Mouse (Mus musculus) liver, embryonic 11.5 days (tissue): ENCODE results near the gene Arhgef6. TPM values are rescaled to one million over a fixed set of nuclear protein-coding genes. Genes with fewer than 3 reads are reported as not detected.

Experiments
- ATAC-seq: fragments of 200-750 bp; cut with Nextera tagmentation; replicated peaks from 2 replicates; pipeline ENCODE4 v1.8.0; 2017; ENCODE audit warnings: moderate number of reproducible peaks, mild to moderate bottlenecking, moderate TSS enrichment, moderate library complexity; ENCODE audit not compliant: low FRiP score
- DNase-seq: peaks from one replicate; pipeline ENCODE4 v3.0.0-alpha.2; 2017; ENCODE audit warnings: low spot score
- H3K27ac ChIP-seq: fragments of 300-500 bp; sonication (generic); 2 replicates; pipeline ENCODE4 v1.5.1; 2014; ENCODE audit warnings: mild to moderate bottlenecking, low read depth, low read length, control low read depth
- H3K27me3 ChIP-seq: fragments of 300-500 bp; sonication (generic); replicated peaks from 2 replicates; pipeline ENCODE4 v1.6.1; 2014; ENCODE audit warnings: low read length, mixed read lengths; ENCODE audit not compliant: control insufficient read depth, insufficient read depth
- H3K36me3 ChIP-seq: fragments of 300-500 bp; sonication (generic); 2 replicates; pipeline ENCODE4 v1.6.1; 2014; ENCODE audit warnings: mild to moderate bottlenecking, low read length, moderate library complexity, mixed read lengths; ENCODE audit not compliant: control insufficient read depth, insufficient read depth
- H3K4me1 ChIP-seq: fragments of 300-500 bp; sonication (generic); replicated peaks from 2 replicates; pipeline ENCODE4 v1.6.1; 2014; ENCODE audit warnings: low read length, mixed read lengths; ENCODE audit not compliant: control insufficient read depth, insufficient read depth
- H3K4me2 ChIP-seq: fragments of 300-500 bp; sonication (generic); 2 replicates; pipeline ENCODE4 v1.6.1; 2014; ENCODE audit warnings: mild to moderate bottlenecking, control low read depth, moderate library complexity
- H3K4me3 ChIP-seq: fragments of 300-500 bp; sonication (generic); 2 replicates; pipeline ENCODE4 v1.5.1; 2014; ENCODE audit warnings: low read depth, low read length, control low read depth
- H3K9ac ChIP-seq: fragments of 300-500 bp; sonication (generic); 2 replicates; pipeline ENCODE4 v1.6.1; 2014; ENCODE audit warnings: low read depth, low read length, control low read depth
- H3K9me3 ChIP-seq: fragments of 300-500 bp; sonication (generic); 2 replicates; pipeline ENCODE4 v1.6.1; 2016; ENCODE audit warnings: low read length, inconsistent platforms, mixed read lengths; ENCODE audit not compliant: control insufficient read depth
- WGBS: fragments of 180-500 bp; shearing (Covaris S2); extraction: QIAGEN DNeasy Blood & Tissue Kit; methylation state at CpG from one replicate; pipeline ENCODE4 v1.1.7; 2014; 5-methylcytosine and 5-hydroxymethylcytosine counted together
- polyA plus RNA-seq: library from polyadenylated mRNA; unstranded; fragments of >200 nt; fragmentation: Nextera tagmentation; extraction: Ambion mirVana; gene quantifications from 2 replicates; pipeline ENCODE4 v1.2.1, GENCODE M21; 2014

Arhgef6 gene
- polyA plus RNA-seq, 1 experiment from 2014 or later = 6.9 TPM

DNA sequence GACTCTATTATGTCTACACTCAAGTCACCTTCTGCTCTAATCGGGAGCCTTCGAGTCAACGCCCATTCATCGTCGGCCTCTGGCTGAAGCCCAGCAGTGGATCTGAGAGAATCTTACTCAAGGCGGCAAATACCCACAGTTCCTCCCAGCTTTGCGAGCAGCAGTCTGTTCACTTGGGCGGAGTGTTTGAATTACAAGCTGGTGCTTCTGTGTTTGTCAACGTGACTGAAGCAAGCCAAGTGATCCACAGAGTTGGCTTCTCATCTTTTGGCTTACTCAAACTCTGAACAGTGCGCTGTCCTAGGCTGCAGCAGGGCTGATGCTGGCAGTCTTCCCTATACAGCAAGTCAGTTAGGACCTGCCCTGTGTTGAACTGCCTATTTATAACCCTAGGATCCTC, 115.2 kb downstream of the Arhgef6 start:
- no peak for DNase-seq
- H3K27me3 ChIP-seq = no peaks in the 10 kb centered on the region

DNA sequence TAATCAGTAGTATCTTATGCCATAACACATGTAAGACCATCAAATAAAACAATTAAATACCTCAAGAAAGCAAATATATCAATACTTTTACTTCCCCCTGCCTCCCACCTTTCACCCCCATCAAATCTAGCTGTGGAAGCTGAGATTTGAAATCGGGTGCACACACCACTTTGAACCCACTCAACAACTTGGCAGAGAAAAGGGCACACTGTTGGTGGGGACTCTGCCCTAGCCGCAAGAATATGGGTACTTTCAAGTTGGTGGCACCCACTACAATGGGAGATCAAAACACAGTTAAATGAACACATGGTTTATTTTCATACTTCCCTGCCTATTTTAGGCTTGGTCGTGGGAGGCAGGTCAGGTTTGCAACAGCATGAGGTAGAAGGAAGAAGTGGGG, 116.6 kb downstream of the Arhgef6 start:
- Histone ChIP-seq H3K4me2 (no peak overlapping the region), H3K27me3 (no peaks in the 10 kb centered on the region), H3K9ac (no peak overlapping the region), H3K27ac (no peak overlapping the region), H3K36me3 (no peaks in the 10 kb centered on the region), H3K9me3 (no peaks in the 10 kb centered on the region), H3K4me1 (no peaks in the 10 kb centered on the region), H3K4me3 (no peak overlapping the region)
- ATAC-seq (no peak), DNase-seq (no peak)
- WGBS = 80% methylated on average over 3 of the region's 3 CpGs

More for the DNA sequence above, 115.2 kb downstream of the Arhgef6 start:
- no peak for ATAC-seq
- Histone ChIP-seq H3K27ac (no peak overlapping the region), H3K36me3 (no peaks in the 10 kb centered on the region), H3K9me3 (no peaks in the 10 kb centered on the region), H3K4me2 (no peak overlapping the region), H3K4me1 (no peaks in the 10 kb centered on the region), H3K9ac (no peak overlapping the region), H3K4me3 (no peak overlapping the region)
- WGBS = 90% methylated on average over 10 of the region's 10 CpGs

DNA sequence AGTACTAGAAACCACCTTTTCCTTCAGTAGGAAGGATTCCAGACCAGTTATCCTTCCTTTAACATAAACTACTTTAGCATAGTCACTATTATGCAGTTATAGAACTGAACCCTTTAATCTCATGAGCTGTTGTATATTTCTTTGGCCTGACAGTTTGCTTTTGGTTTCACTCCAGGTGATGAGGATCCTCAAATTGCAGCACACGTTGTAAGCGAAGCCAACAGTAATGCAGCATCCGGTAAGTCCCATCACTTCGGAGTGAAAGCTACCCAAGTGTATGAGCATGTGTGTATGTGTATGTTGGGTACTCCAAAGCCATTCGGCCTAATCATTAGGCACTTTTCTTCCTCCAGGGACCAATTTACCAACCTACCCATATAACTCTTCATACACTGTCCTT, 119.0 kb downstream of the Arhgef6 start:
- Histone ChIP-seq H3K4me1 (no peaks in the 10 kb centered on the region), H3K4me2 (no peak overlapping the region), H3K4me3 (no peak overlapping the region), H3K27ac (no peak overlapping the region), H3K9ac (no peak overlapping the region), H3K36me3 (no peaks in the 10 kb centered on the region), H3K27me3 (no peaks in the 10 kb centered on the region), H3K9me3 (no peaks in the 10 kb centered on the region)
- ATAC-seq (no peak), DNase-seq (no peak)
- 88% methylated on average over 5 of the region's 5 CpGs for WGBS

DNA sequence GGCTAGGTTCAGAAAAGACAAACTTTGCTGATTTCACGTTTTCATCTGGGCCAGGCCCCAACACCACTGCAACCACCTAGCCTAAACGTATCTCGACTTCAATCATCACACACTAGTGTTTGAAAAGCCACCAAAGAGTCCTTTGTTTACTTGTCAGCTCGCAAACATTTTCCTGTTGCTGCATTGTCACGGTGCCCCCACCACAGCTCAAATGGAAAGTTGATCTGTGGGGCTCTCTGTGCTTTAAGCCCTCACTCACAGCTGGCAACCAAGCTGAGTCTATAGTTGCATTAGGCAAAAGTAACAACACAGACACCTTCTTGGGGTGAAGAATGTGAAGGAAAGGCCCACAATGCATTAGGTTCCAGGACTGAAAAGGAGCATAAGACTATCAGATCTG, 122.3 kb downstream of the Arhgef6 start:
- ATAC-seq = no peak
- Histone ChIP-seq H3K4me3 (no peak overlapping the region), H3K27me3 (no peaks in the 10 kb centered on the region), H3K27ac (no peak overlapping the region), H3K36me3 (no peaks in the 10 kb centered on the region), H3K9ac (no peak overlapping the region), H3K9me3 (no peaks in the 10 kb centered on the region), H3K4me2 (no peak overlapping the region), H3K4me1 (no peaks in the 10 kb centered on the region)
- 49% methylated on average over 5 of the region's 5 CpGs for WGBS
- no peak for DNase-seq

DNA sequence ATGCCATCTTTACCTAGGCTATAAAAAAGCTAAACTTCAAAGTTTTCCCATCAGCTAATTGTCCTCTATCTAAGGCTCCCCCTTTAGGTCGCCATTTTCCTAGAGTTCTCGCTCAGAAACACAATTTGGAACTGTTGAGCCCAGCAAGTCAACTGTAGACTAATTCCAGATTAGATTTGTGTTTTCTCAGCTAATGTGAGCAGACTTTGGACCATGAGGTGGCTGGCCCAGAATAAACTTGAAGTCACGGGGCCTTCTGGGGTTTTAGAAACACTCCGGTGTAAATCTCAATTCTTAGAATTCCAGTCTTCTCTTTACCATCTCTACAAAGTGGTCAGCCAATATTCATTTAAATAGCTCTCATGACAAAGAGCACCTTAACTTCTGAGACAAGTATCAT, 123.0 kb downstream of the Arhgef6 start:
- DNase-seq = no peak
- no peaks in the 10 kb centered on the region for H3K27me3 ChIP-seq
- H3K9me3 ChIP-seq = no peaks in the 10 kb centered on the region
- no peak overlapping the region for H3K9ac ChIP-seq
- WGBS = 83% methylated on average over 4 of the region's 4 CpGs
- no peak for ATAC-seq
- H3K4me2 ChIP-seq = no peak overlapping the region
- no peaks in the 10 kb centered on the region for H3K4me1 ChIP-seq
- no peak overlapping the region for H3K4me3 ChIP-seq
- H3K27ac ChIP-seq = no peak overlapping the region
- no peaks in the 10 kb centered on the region for H3K36me3 ChIP-seq

DNA sequence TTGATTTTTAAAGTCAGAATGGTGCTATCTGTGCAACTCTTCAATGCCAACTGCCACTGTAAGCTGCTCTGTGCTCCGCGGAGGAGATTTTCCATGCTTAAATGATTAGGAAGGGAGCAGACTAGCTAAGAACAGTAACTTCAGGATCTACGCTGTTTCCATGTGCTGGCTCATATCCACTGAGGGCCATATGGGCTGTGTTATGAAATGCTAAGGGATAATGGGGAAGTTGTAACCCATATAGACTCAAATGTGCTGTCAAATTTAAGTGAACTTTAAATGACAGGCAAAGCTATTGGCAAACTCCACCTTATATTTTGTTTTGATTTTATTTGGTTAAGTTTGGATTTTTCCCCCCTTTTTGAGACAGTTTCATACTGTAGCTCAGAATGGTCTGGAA, 125.7 kb downstream of the Arhgef6 start:
- no peak overlapping the region for H3K27ac ChIP-seq
- 82% methylated on average over 3 of the region's 3 CpGs for WGBS
- H3K4me3 ChIP-seq = no peak overlapping the region
- DNase-seq = no peak
- H3K9ac ChIP-seq = no peak overlapping the region
- H3K4me2 ChIP-seq = no peak overlapping the region
- H3K9me3 ChIP-seq = no peaks in the 10 kb centered on the region
- no peak for ATAC-seq
- H3K36me3 ChIP-seq = no peaks in the 10 kb centered on the region
- H3K27me3 ChIP-seq = no peaks in the 10 kb centered on the region
- no peaks in the 10 kb centered on the region for H3K4me1 ChIP-seq

DNA sequence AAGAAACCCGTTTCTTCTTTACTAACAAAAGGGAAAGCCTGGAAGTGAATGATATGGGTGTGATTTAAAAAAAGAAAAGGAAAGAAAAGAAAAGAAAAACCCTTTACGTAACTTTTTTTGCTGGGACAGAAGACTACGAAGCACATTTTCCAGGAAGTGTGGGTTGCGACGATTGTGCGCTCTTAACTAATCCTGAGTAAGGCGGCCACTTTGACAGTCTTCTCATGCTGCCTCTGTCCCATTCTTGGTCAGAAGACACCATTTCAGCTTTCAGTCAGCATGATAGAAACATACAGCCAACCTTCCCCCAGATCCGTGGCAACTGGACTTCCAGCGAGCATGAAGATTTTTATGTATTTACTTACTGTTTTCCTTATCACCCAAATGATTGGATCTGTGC, 126.7 kb downstream of the Arhgef6 start, which contains the start of gene Cd40lg:
Gene Cd40lg, plus strand, starts transcription at position 268 of the 400 bp plus-strand sequence.
- Histone ChIP-seq H3K9ac (no peak within 1 kb of the TSS), H3K36me3 (no peaks in the 10 kb centered on the region), H3K9me3 (no peaks in the 10 kb centered on the region), H3K27me3 (no peaks in the 10 kb centered on the region), H3K4me1 (no peaks in the 10 kb centered on the region), H3K27ac (no peak within 1 kb of the TSS), H3K4me3 (no peak within 1 kb of the TSS), H3K4me2 (no peak within 1 kb of the TSS)
- ATAC-seq (no peak), DNase-seq (no peak)
- WGBS = 85% methylated on average over 9 of the region's 9 CpGs

DNA sequence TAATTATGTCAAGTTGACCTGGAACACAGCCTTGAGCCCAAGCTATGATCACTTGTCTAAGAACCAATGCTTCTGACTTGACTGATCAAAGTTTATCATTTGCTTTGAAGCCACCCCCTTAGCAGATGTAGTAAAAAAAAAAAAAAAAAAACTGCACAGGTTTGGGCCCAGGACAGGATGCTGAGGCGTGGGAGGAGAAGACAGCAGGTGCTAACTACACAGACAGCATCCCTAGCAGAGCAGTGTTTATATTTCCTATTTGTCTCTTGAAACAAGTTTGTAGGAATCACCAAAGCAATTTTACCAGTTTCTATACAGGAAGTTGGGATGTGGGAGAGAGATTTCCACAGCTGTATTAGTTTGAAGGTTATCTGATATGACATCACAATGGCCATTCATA, 127.9 kb downstream of the Arhgef6 start:
- H3K27ac ChIP-seq = no peak overlapping the region
- ATAC-seq (no peak), DNase-seq (no peak)
- no peak overlapping the region for H3K4me2 ChIP-seq
- no peaks in the 10 kb centered on the region for H3K36me3 ChIP-seq
- H3K9me3 ChIP-seq = no peaks in the 10 kb centered on the region
- H3K27me3 ChIP-seq = no peaks in the 10 kb centered on the region
- WGBS = 70% methylated on average over 1 of the region's 1 CpGs
- H3K4me1 ChIP-seq = no peaks in the 10 kb centered on the region
- H3K4me3 ChIP-seq = no peak overlapping the region
- no peak overlapping the region for H3K9ac ChIP-seq

DNA sequence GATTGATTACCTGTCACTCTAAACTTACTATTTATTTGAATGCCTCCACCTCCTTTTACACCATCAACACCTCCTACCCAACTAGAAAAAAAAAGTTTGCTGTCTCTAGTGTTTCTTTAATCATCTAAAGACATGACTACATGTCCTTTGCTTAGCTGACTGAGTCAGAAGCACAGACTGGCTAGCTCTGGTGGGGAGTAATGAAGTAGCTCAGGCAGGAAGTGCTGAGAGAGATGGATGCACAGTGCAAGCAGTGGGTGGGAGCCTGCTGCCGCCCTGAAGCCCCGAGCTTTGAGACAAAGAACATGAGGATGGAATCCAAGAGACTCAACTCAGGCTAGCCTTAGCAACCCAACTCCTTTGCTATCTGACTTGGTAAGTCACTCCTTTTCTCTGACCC, 138.1 kb downstream of the Arhgef6 start:
- no peaks in the 10 kb centered on the region for H3K27me3 ChIP-seq
- no peak overlapping the region for H3K9ac ChIP-seq
- WGBS = 61% methylated on average over 2 of the region's 2 CpGs
- no peak overlapping the region for H3K4me3 ChIP-seq
- H3K9me3 ChIP-seq = no peaks in the 10 kb centered on the region
- H3K36me3 ChIP-seq = no peaks in the 10 kb centered on the region
- H3K4me1 ChIP-seq = no peaks in the 10 kb centered on the region
- no peak overlapping the region for H3K4me2 ChIP-seq
- H3K27ac ChIP-seq = no peak overlapping the region
- ATAC-seq (no peak), DNase-seq (no peak)
